Mouse (Mus musculus) stomach, postnatal 0 days (tissue): ENCODE data around the gene Tmem128. TPM values are rescaled to one million over a fixed set of nuclear protein-coding genes. Genes with fewer than 3 reads are reported as not detected.

ENCODE experiments used
- ATAC-seq: fragments of 200-750 bp; cut with Nextera tagmentation; 2 replicates; pipeline ENCODE4 v1.8.0; 2017; ENCODE audit not compliant: low FRiP score, low TSS enrichment
- DNase-seq: peaks from one replicate; pipeline ENCODE4 v3.0.0-alpha.2; 2016; ENCODE audit warnings: low spot score
- H3K27ac ChIP-seq: fragments of 300-500 bp; sonication (generic); replicated peaks from 2 replicates; pipeline ENCODE4 v1.5.1; 2014; ENCODE audit warnings: mild to moderate bottlenecking, control low read depth
- H3K27me3 ChIP-seq: fragments of 300-500 bp; sonication (generic); 2 replicates; pipeline ENCODE4 v1.6.1; 2014; ENCODE audit warnings: low read length; ENCODE audit not compliant: control insufficient read depth, insufficient read depth
- H3K36me3 ChIP-seq: fragments of 300-500 bp; sonication (generic); 2 replicates; pipeline ENCODE4 v1.6.1; 2014; ENCODE audit warnings: low read length, mixed read lengths; ENCODE audit not compliant: control insufficient read depth, insufficient read depth
- H3K4me1 ChIP-seq: fragments of 300-500 bp; sonication (generic); replicated peaks from 2 replicates; pipeline ENCODE4 v1.6.1; 2014; ENCODE audit warnings: antibody characterized with exemption; ENCODE audit not compliant: control insufficient read depth, insufficient read depth
- H3K4me2 ChIP-seq: fragments of 300-500 bp; sonication (generic); replicated peaks from 2 replicates; pipeline ENCODE4 v1.6.1; 2014; ENCODE audit warnings: low read depth, mild to moderate bottlenecking, control low read depth, moderate library complexity
- H3K4me3 ChIP-seq: fragments of 300-500 bp; sonication (generic); 2 replicates; pipeline ENCODE4 v1.5.1; 2014; ENCODE audit warnings: low read depth, low read length, control low read depth
- H3K9ac ChIP-seq: fragments of 300-500 bp; sonication (generic); 2 replicates; pipeline ENCODE4 v1.6.1; 2014; ENCODE audit warnings: mild to moderate bottlenecking, low read length, control low read depth, mixed read lengths
- H3K9me3 ChIP-seq: fragments of 300-500 bp; sonication (generic); 2 replicates; pipeline ENCODE4 v1.6.1; 2016; ENCODE audit warnings: low read length; ENCODE audit not compliant: control insufficient read depth
- CTCF ChIP-seq: IDR thresholded peaks from 2 replicates; pipeline ENCODE4 v1.5.1; 2016; ENCODE audit warnings: antibody characterized with exemption, low read depth, mild to moderate bottlenecking, moderate library complexity
- EP300 ChIP-seq: optimal IDR thresholded peaks from 2 replicates; pipeline ENCODE3; 2016; ENCODE audit warnings: antibody characterized with exemption
- WGBS: fragments of 180-500 bp; shearing (Covaris S2); extraction: QIAGEN DNeasy Blood & Tissue Kit; methylation state at CpG from one replicate; pipeline ENCODE4 v1.1.7; 2014; 5-methylcytosine and 5-hydroxymethylcytosine counted together
- polyA plus RNA-seq: library from polyadenylated mRNA; unstranded; fragments of >200 nt; fragmentation: Nextera tagmentation; extraction: Ambion mirVana; gene quantifications from 2 replicates; pipeline ENCODE4 v1.2.1, GENCODE M21; 2015

Gene Tmem128
- polyA plus RNA-seq, 1 experiment from 2014 or later: 77.6 TPM

- no peak for ATAC-seq
- H3K4me3 ChIP-seq: no peak overlapping the region
- no peak overlapping the region for H3K9ac ChIP-seq
- H3K36me3 ChIP-seq: no peaks in the 10 kb centered on the region
- H3K4me1 ChIP-seq: no peaks in the 10 kb centered on the region
- 25% methylated on average over 1 of the region's 1 CpGs for WGBS
- DNase-seq: no peak
- H3K4me2 ChIP-seq: no peak overlapping the region
- peaks cover 8% of the 10 kb centered on the region; the same call in 1 of the 2 replicates for H3K27me3 ChIP-seq
- no peak overlapping the region for H3K27ac ChIP-seq
- TF ChIP-seq EP300 (no peak), CTCF (no peak)
- no peaks in the 10 kb centered on the region for H3K9me3 ChIP-seq
Observed at GRCm38 (mm10) chr5:38280075-38280474, 20.1 kb downstream of the Tmem128 start.

DNA sequence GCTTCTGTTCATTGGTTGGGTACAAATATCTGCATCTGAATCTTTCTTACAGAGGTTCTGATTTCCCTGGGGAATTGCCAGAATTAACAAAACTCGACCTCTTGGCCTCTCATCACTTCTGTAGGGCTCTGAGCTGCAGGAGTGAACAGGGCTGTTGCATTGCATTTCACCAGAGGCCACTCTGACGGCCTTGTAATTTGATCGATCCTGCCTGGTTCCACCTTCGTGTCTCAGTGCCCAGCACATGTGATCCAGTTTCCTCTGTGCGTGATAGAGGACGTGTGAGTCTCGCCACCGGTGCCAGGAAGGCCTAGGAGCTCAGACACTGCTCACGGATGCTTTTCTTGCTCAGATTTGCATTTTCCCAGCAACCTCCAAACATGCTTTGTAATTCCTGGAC is 25.7 kb downstream of the Tmem128 start:
- WGBS: 75% methylated on average over 9 of the region's 9 CpGs
- H3K4me1 ChIP-seq: no peaks in the 10 kb centered on the region
- DNase-seq (no peak), ATAC-seq (no peak)
- H3K4me3 ChIP-seq: no peak overlapping the region
- TF ChIP-seq CTCF (no peak), EP300 (no peak)
- no peaks in the 10 kb centered on the region for H3K36me3 ChIP-seq
- H3K27ac ChIP-seq: no peak overlapping the region
- H3K9ac ChIP-seq: no peak overlapping the region
- no peaks in the 10 kb centered on the region for H3K27me3 ChIP-seq
- H3K9me3 ChIP-seq: no peaks in the 10 kb centered on the region
- H3K4me2 ChIP-seq: no peak overlapping the region

GRCm38 (mm10) chr5:38288476-38288875 is 28.5 kb downstream of the Tmem128 start:
- Histone ChIP-seq H3K27ac (no peak overlapping the region), H3K4me2 (no peak overlapping the region), H3K36me3 (no peaks in the 10 kb centered on the region), H3K4me3 (no peak overlapping the region), H3K4me1 (no peaks in the 10 kb centered on the region), H3K9me3 (no peaks in the 10 kb centered on the region), H3K9ac (no peak overlapping the region), H3K27me3 (no peaks in the 10 kb centered on the region)
- 82% methylated on average over 3 of the region's 3 CpGs for WGBS
- ATAC-seq (no peak), DNase-seq (no peak)
- TF ChIP-seq EP300 (no peak), CTCF (no peak)

DNA sequence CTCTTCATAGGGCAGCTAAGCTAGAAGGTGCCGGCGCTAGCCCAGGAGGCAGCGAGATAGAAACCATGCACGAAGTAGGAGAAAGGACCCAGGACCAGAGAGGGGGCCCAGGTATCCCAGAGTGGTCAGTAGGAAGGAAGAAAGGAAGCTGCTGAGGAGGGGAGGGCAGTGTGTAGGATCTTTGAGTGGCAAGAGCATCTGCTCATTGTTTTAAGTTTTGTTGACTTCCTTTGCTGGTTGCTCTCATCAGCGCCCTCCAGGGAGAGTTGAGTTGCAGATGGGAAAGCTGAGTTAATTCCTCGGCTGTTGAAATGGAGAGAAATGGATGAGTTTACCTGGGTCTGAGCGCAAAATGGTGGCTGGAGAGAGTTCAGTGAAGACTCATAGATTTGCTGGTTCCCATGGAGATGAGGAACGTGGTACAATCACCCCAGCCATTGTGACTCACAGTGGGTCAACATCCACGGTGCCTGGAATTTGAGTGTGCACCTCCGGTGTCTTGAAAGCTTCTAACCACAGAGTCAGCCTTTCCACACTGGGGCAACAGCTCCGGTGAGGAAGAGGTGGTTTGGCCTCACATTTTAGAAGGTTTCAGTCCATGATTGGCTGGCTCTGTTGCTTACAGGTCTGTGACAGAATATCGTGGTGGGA is 41.9 kb downstream of the Tmem128 start:
- no peak overlapping the region for H3K4me2 ChIP-seq
- DNase-seq: no peak
- no peaks in the 10 kb centered on the region for H3K27me3 ChIP-seq
- no peak overlapping the region for H3K4me3 ChIP-seq
- ATAC-seq: no peak
- TF ChIP-seq EP300 (no peak), CTCF (no peak)
- H3K4me1 ChIP-seq: no peaks in the 10 kb centered on the region
- WGBS: 83% methylated on average over 12 of the region's 12 CpGs
- no peaks in the 10 kb centered on the region for H3K36me3 ChIP-seq
- no peaks in the 10 kb centered on the region for H3K9me3 ChIP-seq
- H3K27ac ChIP-seq: no peak overlapping the region
- H3K9ac ChIP-seq: no peak overlapping the region

- no peak for ATAC-seq
- H3K4me2 ChIP-seq: no peak overlapping the region
- 35% methylated on average over 12 of the region's 12 CpGs for WGBS
- no peak overlapping the region for H3K4me3 ChIP-seq
- no peak overlapping the region for H3K9ac ChIP-seq
- DNase-seq: no peak
- no peaks in the 10 kb centered on the region for H3K4me1 ChIP-seq
- no peak overlapping the region for H3K27ac ChIP-seq
- no peaks in the 10 kb centered on the region for H3K36me3 ChIP-seq
- H3K9me3 ChIP-seq: no peaks in the 10 kb centered on the region
- no peak for TF ChIP-seq EP300
- H3K27me3 ChIP-seq: no peaks in the 10 kb centered on the region
Observed at GRCm38 (mm10) chr5:38302651-38303050, 42.7 kb downstream of the Tmem128 start.

- H3K36me3 ChIP-seq: no peaks in the 10 kb centered on the region
- no peak overlapping the region for H3K9ac ChIP-seq
- DNase-seq (no peak), ATAC-seq (no peak)
- no peaks in the 10 kb centered on the region for H3K27me3 ChIP-seq
- no peak overlapping the region for H3K4me3 ChIP-seq
- H3K27ac ChIP-seq: no peak overlapping the region
- H3K9me3 ChIP-seq: no peaks in the 10 kb centered on the region
- WGBS: 75% methylated on average over 2 of the region's 2 CpGs
- no peak overlapping the region for H3K4me2 ChIP-seq
- no peaks in the 10 kb centered on the region for H3K4me1 ChIP-seq
- TF ChIP-seq CTCF (no peak), EP300 (no peak)
Observed at GRCm38 (mm10) chr5:38305241-38305640, 45.3 kb downstream of the Tmem128 start.
